ENCODE assay signal across 9 mouse cellular contexts in the genomic region with DNA sequence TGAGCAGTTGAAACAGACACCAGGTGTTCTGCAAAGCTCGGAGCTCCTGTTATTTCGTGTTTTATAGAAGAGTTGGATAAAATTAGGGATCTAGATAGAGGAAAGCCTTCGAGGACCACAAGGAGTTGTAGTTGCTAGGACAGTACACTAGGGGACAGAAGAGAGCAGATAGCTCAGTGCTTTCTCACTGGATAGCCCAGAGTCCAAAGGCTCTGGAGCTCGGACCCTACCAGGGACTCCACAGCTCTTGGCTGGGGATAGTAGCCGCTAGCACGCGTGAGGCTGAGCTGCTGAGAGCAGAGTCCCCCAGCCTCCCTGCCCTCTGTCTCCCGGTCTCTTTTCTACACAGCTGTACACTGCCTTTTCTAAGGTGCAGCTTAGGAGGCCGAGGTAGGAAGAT. TPM values are rescaled to one million over a fixed set of nuclear protein-coding genes. Genes with fewer than 3 reads are reported as not detected.
DNase-seq lines count a peak whose midpoint lies in the region; ATAC-seq and TF ChIP-seq lines count a peak whose summit lies in the region.
"Had no signal": no experiment of that assay in that cellular context is flagged by ENCODE, and none has a peak within 500 bp of the region (broad histone marks: within the 10 kb centered on the region; RNA-seq: fewer than 3 reads in every experiment).

No protein-coding gene starts in this region.

- no peak overlapping the region for H3K4me2 ChIP-seq in heart, postnatal 0 days (ENCODE audit: low read depth, low read length)
- no peak overlapping the region for H3K4me2 ChIP-seq in hindbrain, embryonic 15.5 days
- no peak overlapping the region for H3K4me2 ChIP-seq in limb, embryonic 14.5 days (replicated peaks; ENCODE audit: low read depth, low read length, severe bottlenecking)
- H3K4me2 ChIP-seq in neural tube, embryonic 13.5 days = no peak overlapping the region
- H3K4me2 ChIP-seq: stomach, embryonic 15.5 days had no signal

- TF ChIP-seq POLR2A in limb, embryonic 14.5 days (IDR thresholded peaks at IDR 0.05; ENCODE audit: borderline replicate concordance, extremely low read depth, insufficient read depth, insufficient read length) = no peak

- TF ChIP-seq CTCF in heart, postnatal 0 days (IDR thresholded peaks at IDR 0.05; ENCODE audit: low read depth) = peak; percentile 77

- no peaks in the 10 kb centered on the region for H3K36me3 ChIP-seq in heart, postnatal 0 days (replicated peaks; ENCODE audit: control insufficient read depth, insufficient read depth, low read length)
- H3K36me3 ChIP-seq in ES-E14 (ENCODE audit: control insufficient read depth, insufficient read depth, low read length, poor library complexity, severe bottlenecking) = no peaks in the 10 kb centered on the region
- H3K36me3 ChIP-seq in hindbrain, embryonic 15.5 days = no peaks in the 10 kb centered on the region
- no peaks in the 10 kb centered on the region for H3K36me3 ChIP-seq in limb, embryonic 14.5 days (ENCODE audit: control insufficient read depth, insufficient read depth, low read length)
- H3K36me3 ChIP-seq in neural tube, embryonic 13.5 days = no peaks in the 10 kb centered on the region
- H3K36me3 ChIP-seq: stomach, embryonic 15.5 days had no signal

- 26% methylated on average over 9 of the region's 9 CpGs for WGBS in heart, postnatal 0 days
- 36% methylated on average over 9 of the region's 9 CpGs for WGBS in hindbrain, embryonic 15.5 days
- WGBS in limb, embryonic 14.5 days = 33% methylated on average over 9 of the region's 9 CpGs
- WGBS in neural tube, embryonic 13.5 days = 36% methylated on average over 9 of the region's 9 CpGs

- DNase-seq in heart, postnatal 0 days (ENCODE audit: low spot score) = peak; percentile 21
- DNase-seq in heart, adult 11 months = no peak
- DNase-seq in ES-E14 (ENCODE audit: low read depth, low spot score) = peak; percentile 54
- DNase-seq in cerebellum, adult 18-20 months = peak; percentile 64 to 67
- DNase-seq in limb, embryonic 14.5 days (ENCODE audit: low spot score) = peak; percentile 74
- DNase-seq in testis, postnatal 10 days (ENCODE audit: low spot score) = no peak

- H3K27me3 ChIP-seq in heart, postnatal 0 days (ENCODE audit: control insufficient read depth, insufficient read depth, low read length) = 0 out of 2 replicates have a peak, but pooled peaks cover 4% of the 10 kb centered on the region
- H3K27me3 ChIP-seq in hindbrain, embryonic 15.5 days = no peaks in the 10 kb centered on the region
- no peaks in the 10 kb centered on the region for H3K27me3 ChIP-seq in limb, embryonic 14.5 days (ENCODE audit: control insufficient read depth, insufficient read depth, low read length)
- no peaks in the 10 kb centered on the region for H3K27me3 ChIP-seq in neural tube, embryonic 13.5 days
- H3K27me3 ChIP-seq: stomach, embryonic 15.5 days had no signal

- H3K27ac ChIP-seq in heart, postnatal 0 days (ENCODE audit: low read depth) = no peak overlapping the region
- H3K27ac ChIP-seq in ES-E14 (ENCODE audit: insufficient read depth, low read depth, low read length, poor library complexity, severe bottlenecking) = no peak overlapping the region
- no peak overlapping the region for H3K27ac ChIP-seq in hindbrain, embryonic 15.5 days (replicated peaks)
- H3K27ac ChIP-seq in limb, embryonic 14.5 days (replicated peaks; ENCODE audit: low read depth, low read length) = no peak overlapping the region
- H3K27ac ChIP-seq in neural tube, embryonic 13.5 days (replicated peaks) = no peak overlapping the region
- H3K27ac ChIP-seq: stomach, embryonic 15.5 days had no signal

- H3K9me3 ChIP-seq in heart, postnatal 0 days (replicated peaks; ENCODE audit: control insufficient read depth, low read length) = no peaks in the 10 kb centered on the region
- no peaks in the 10 kb centered on the region for H3K9me3 ChIP-seq in ES-E14 (ENCODE audit: control insufficient read depth, insufficient read depth, low read depth, low read length)
- no peaks in the 10 kb centered on the region for H3K9me3 ChIP-seq in hindbrain, embryonic 15.5 days
- no peaks in the 10 kb centered on the region for H3K9me3 ChIP-seq in limb, embryonic 14.5 days (ENCODE audit: control insufficient read depth, low read length)
- H3K9me3 ChIP-seq in neural tube, embryonic 13.5 days = no peaks in the 10 kb centered on the region
- H3K9me3 ChIP-seq: stomach, embryonic 15.5 days had no signal

- no peak overlapping the region for H3K9ac ChIP-seq in heart, postnatal 0 days (replicated peaks; ENCODE audit: low read depth, low read length)
- H3K9ac ChIP-seq in ES-E14 (ENCODE audit: insufficient read depth, low read depth, low read length, poor library complexity, severe bottlenecking) = no peak overlapping the region
- no peak overlapping the region for H3K9ac ChIP-seq in hindbrain, embryonic 15.5 days
- H3K9ac ChIP-seq in limb, embryonic 14.5 days (ENCODE audit: low read depth, low read length, severe bottlenecking) = no peak overlapping the region
- no peak overlapping the region for H3K9ac ChIP-seq in neural tube, embryonic 13.5 days
- H3K9ac ChIP-seq: stomach, embryonic 15.5 days had no signal

- no peak for TF ChIP-seq EP300 in heart, postnatal 0 days (IDR thresholded peaks at IDR 0.05; ENCODE audit: low read depth)

- no peak for ATAC-seq in heart, postnatal 0 days (ENCODE audit: insufficient read depth, low read depth)
- 0 out of 2 replicates have a peak, but pooled peaks have one; percentile 49 for ATAC-seq in hindbrain, embryonic 15.5 days (ENCODE audit: low FRiP score, low read depth)
- ATAC-seq in limb, embryonic 14.5 days (ENCODE audit: low FRiP score, low read depth) = no peak
- peak; percentile 69 for ATAC-seq in neural tube, embryonic 13.5 days (ENCODE audit: low read depth)

- no peak overlapping the region for H3K4me3 ChIP-seq in heart, postnatal 0 days (ENCODE audit: low read depth, low read length)
- H3K4me3 ChIP-seq in ES-E14 (ENCODE audit: insufficient read depth in 1 of 2, low read depth in 1 of 2, low read length in 2 of 2, poor library complexity in 1 of 2, severe bottlenecking in 1 of 2) = no peak overlapping the region; a peak in 1 of 4 replicates
- no peak overlapping the region for H3K4me3 ChIP-seq in hindbrain, embryonic 15.5 days
- H3K4me3 ChIP-seq in limb, embryonic 14.5 days (replicated peaks; ENCODE audit: low read length) = no peak overlapping the region
- H3K4me3 ChIP-seq in neural tube, embryonic 13.5 days = no peak overlapping the region
- H3K4me3 ChIP-seq: stomach, embryonic 15.5 days had no signal

- in situ Hi-C loops in ES-E14 (cut with MboI; ENCODE audit: low sequenced_read_pairs in 2 of 2, unreplicated experiment in 2 of 2) = no loop called here

- no peaks in the 10 kb centered on the region for H3K4me1 ChIP-seq in heart, postnatal 0 days (ENCODE audit: control insufficient read depth, insufficient read depth)
- peaks cover 5 to 13% of the 10 kb centered on the region in 2 experiments; a peak in 2 of 4 replicates for H3K4me1 ChIP-seq in ES-E14 (ENCODE audit: control insufficient read depth in 2 of 2, insufficient read depth in 2 of 2, low read length in 2 of 2, poor library complexity in 1 of 2)
- H3K4me1 ChIP-seq in hindbrain, embryonic 15.5 days (replicated peaks) = peaks cover 12% of the 10 kb centered on the region
- no peaks in the 10 kb centered on the region for H3K4me1 ChIP-seq in limb, embryonic 14.5 days (ENCODE audit: control insufficient read depth, insufficient read depth, low read length)
- peaks cover 12% of the 10 kb centered on the region for H3K4me1 ChIP-seq in neural tube, embryonic 13.5 days (replicated peaks)
- H3K4me1 ChIP-seq: stomach, embryonic 15.5 days had no signal

TF ChIP-seq in ES-E14, 5 proteins besides CTCF, POLR2A, EP300 and RAD21:
- TF ChIP-seq ZC3H11A (IDR thresholded peaks at IDR 0.05; ENCODE audit: borderline replicate concordance, low read depth, low read length) (peak; percentile 75; the same call in 1 of the 2 replicates), MAFK (IDR thresholded peaks at IDR 0.05; ENCODE audit: insufficient read depth, low read depth, low read length) (no peak)

RNA-seq across cellular contexts. Expression of gene Glrx5, which starts 41.2 kb away (rescaled TPM):
- 44.7 and 87.7 TPM in 2 replicates for total RNA-seq in heart, postnatal 0 days (2014; rRNA removed; ENCODE audit: low replicate concordance)
- polyA plus RNA-seq in heart, postnatal 0 days (2015; fragmentation: Nextera tagmentation; extraction: Ambion mirVana) = 210 and 217 TPM in 2 replicates
- total RNA-seq in ES-E14 (2012; rRNA removed) = 34.2 and 39.4 TPM in 2 replicates
- polyA plus RNA-seq in hindbrain, embryonic 15.5 days (2015; fragmentation: Nextera tagmentation; extraction: Ambion mirVana) = 164 and 169 TPM in 2 replicates
- 70.0 and 85.1 TPM in 2 replicates for polyA plus RNA-seq in limb, embryonic 14.5 days (2012; rRNA removed)
- polyA plus RNA-seq in limb, embryonic 14.5 days (2014; fragmentation: Nextera tagmentation; extraction: Ambion mirVana) = 163 and 175 TPM in 2 replicates
- polyA plus RNA-seq in neural tube, embryonic 13.5 days (2015; fragmentation: Nextera tagmentation; extraction: Ambion mirVana) = 151 and 167 TPM in 2 replicates

Comparison
In these comparisons a context has a peak if more than half of its experiments do, and no peak if none do; other contexts are left out.
1. DNase-seq: peak in heart, postnatal 0 days (single experiment), ES-E14 (single experiment), cerebellum, adult 18-20 months (2 of 2) and limb, embryonic 14.5 days (single experiment); none in heart, adult 11 months (single experiment) and testis, postnatal 10 days (single experiment).
2. ATAC-seq: peak in hindbrain, embryonic 15.5 days (single experiment) and neural tube, embryonic 13.5 days (single experiment); none in heart, postnatal 0 days (single experiment) and limb, embryonic 14.5 days (single experiment).